Mouse (Mus musculus) cortical plate, adult 2 months (tissue): ENCODE results near the gene Tpp2.

ENCODE experiments used
- CTCF ChIP-seq: fragments of 200-500 bp; IDR thresholded peaks from 2 replicates; pipeline ENCODE4 v1.5.1; 2011; ENCODE audit warnings: mild to moderate bottlenecking, control low read depth, low read length; ENCODE audit not compliant: insufficient read depth; ENCODE audit errors: extremely low read depth
- POLR2A ChIP-seq: fragments of 200-500 bp; IDR thresholded peaks from 2 replicates; pipeline ENCODE4 v1.6.1; 2011; ENCODE audit warnings: mild to moderate bottlenecking, low read length, control low read depth; ENCODE audit not compliant: insufficient read depth; ENCODE audit errors: extremely low read depth

- TF ChIP-seq POLR2A (no peak), CTCF (no peak)
Measured at GRCm38 (mm10) chr1:43939310-43939709, 5.9 kb downstream of the Tpp2 start.
